Mouse (Mus musculus) layer of hippocampus, adult 2 months (tissue): ENCODE measurements around the gene Rnf151. TPM values are rescaled to one million over a fixed set of nuclear protein-coding genes. Genes with fewer than 3 reads are reported as not detected.

Experiments used
- DNase-seq, 2 experiments: peaks; one replicate each; pipeline ENCODE4 v3.0.0; 2022; ENCODE audit warnings: low spot score in 2 of 2
- H3K27ac ChIP-seq: fragments of 200-600 bp; 2 replicates; pipeline ENCODE4 v1.8.1; 2022
- H3K4me3 ChIP-seq: fragments of 200-600 bp; 2 replicates; pipeline ENCODE4 v1.8.1; 2022; ENCODE audit warnings: mild to moderate bottlenecking
- CTCF ChIP-seq: fragments of 200-600 bp; conservative IDR thresholded peaks from 2 replicates; pipeline ENCODE4 v1.8.1; 2022; ENCODE audit warnings: antibody characterized with exemption, mild to moderate bottlenecking, moderate library complexity
- total RNA-seq, 2 experiments: library from RNA; stranded (reverse); gene quantifications; 2 replicates each; pipeline ENCODE4 v1.2.3; 2021

Rnf151 gene
- total RNA-seq, 2 experiments from 2014 or later, result 0.56 TPM; not detected in 1

DNA sequence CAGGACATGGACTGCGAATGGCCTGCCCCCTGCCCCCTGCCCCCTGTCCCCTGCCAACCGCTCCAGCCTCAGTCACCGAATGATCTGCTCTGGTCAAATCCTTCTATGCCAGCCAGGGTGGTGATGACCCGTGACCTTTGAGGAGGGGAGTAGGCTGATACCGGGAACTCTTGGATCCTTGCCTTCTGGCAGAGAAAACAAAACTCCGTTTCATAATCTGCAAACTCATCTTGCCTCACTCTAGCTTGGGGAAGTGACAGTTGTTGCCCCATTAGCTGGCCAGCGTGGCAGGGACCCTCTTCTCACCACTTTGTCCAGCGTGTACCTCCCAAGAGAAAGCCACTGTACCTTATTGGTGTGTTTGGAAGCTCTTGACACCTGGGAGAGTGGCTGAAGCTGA, 24.4 kb upstream of the Rnf151 start:
- no peak for DNase-seq
- peak overlapping the region; percentile 18; the same call in 1 of the 2 replicates for H3K27ac ChIP-seq
- no peak overlapping the region for H3K4me3 ChIP-seq
- no peak for TF ChIP-seq CTCF

DNA sequence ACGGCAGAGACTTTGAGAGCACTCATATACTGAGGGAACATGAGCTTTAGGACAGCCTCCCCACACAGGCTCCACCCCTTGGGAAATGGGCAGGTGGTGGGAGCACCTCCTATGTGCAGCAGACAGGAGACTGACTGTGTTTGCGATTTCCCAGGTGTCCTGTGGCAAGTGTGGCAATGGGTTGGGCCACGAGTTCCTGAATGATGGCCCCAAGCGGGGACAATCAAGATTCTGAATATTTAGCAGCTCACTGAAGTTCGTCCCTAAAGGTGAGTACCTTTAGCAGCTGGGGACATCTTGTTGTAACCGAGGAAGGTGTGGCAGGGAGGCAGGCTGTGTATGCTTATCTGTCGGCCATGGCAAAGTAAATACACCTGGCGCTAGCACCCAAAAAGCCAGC, 22.1 kb upstream of the Rnf151 start:
- H3K4me3 ChIP-seq, result no peak overlapping the region
- no peak for TF ChIP-seq CTCF
- no peak overlapping the region for H3K27ac ChIP-seq
- no peak for DNase-seq

DNA sequence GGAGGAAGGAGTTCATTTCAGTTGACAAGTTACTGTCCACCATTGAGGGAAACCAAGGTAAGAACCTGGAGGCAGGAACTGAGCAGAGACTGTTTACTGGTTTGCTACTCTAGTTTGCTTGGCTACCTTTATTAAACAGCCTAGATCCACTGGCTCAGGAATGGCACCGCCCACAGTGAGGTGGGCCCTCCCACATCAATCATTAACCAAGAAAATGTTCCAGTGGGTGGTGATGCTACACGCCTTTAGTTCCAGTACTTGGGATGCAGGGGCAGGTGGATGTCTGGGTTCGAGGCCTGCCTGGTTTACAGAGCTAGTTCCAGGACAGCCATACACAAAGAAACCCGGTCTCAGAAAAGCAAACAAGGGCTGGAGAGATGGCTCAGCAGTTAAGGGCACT, 20.4 kb upstream of the Rnf151 start:
- TF ChIP-seq CTCF, result no peak
- Histone ChIP-seq H3K4me3 (no peak overlapping the region), H3K27ac (no peak overlapping the region)
- no peak for DNase-seq

- peak overlapping the region; percentile 86 for H3K4me3 ChIP-seq
- TF ChIP-seq CTCF, result no peak
- no peak for DNase-seq
- peak overlapping the region; percentile 82; the same call in 1 of the 2 replicates for H3K27ac ChIP-seq
Measured at GRCm38 (mm10) chr17:24737135-24737810, 19.4 kb upstream of the Rnf151 start.

DNA sequence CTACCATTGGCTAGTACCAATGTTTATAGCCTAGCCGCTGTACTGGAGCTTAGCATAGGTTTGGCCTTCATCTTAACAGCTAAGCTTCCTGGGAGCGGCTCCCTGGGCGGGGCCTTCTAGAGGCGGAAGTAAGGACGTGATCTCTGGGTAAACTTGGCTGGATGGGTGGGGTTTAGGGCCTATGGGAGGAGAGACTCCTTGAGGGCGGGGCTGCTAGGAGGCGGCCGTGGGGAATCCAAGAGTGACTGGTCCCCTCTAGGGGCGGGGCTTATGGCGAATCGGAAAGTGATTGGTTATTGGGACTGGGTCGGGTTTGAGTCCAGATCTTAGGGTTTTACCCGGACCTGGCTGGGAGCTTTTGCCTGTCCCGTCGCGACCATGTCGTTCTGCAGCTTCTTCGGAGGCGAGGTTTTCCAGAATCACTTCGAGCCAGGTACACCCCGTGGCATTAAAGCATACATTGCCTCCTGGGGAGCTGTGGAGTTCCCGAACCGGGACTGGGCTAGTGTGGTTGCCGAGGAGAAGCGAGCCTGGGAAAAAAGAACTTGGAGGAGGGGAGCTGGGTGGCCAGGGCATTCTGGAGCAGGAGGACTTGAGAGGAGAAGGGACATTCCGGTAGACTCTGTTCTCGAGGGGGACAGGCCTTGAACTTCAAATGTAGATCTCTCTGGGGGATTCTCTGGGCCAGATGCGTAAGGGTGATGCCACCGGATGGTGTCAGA, 18.6 kb upstream of the Rnf151 start, which contains the start of gene Msrb1:
TSS of gene Msrb1 (plus strand) at position 313 of the 722 bp plus-strand sequence.
- Histone ChIP-seq H3K4me3 (peak within 1 kb of the TSS; percentile 86), H3K27ac (peak within 1 kb of the TSS; percentile 82)
- TF ChIP-seq CTCF, result no peak
- peak; percentile 91 to 96 for DNase-seq

- H3K27ac ChIP-seq, result no peak overlapping the region
- no peak for TF ChIP-seq CTCF
- no peak for DNase-seq
- H3K4me3 ChIP-seq, result no peak overlapping the region
Measured at GRCm38 (mm10) chr17:24735446-24735845, 17.6 kb upstream of the Rnf151 start.

DNA sequence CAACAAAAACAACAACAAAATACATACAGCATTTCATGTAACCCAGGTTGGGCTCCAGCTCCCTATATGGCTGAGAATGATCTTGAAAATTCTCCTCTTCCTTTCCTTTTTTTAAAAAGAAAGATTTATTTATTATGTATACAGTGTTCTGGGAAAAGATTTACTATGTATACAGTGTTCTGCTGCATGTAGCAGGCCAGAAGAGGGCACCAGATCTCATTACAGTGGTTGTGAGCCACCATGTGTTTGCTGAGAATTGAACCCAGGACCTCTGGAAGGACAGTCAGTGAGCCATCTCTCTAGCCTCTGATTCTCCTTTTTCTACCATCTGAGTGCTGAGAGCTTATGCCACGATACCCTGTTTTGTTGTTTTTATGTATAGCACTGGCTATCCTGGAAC, 16.6 kb upstream of the Rnf151 start:
- peak; percentile 54 for TF ChIP-seq CTCF
- DNase-seq, result no peak
- Histone ChIP-seq H3K27ac (no peak overlapping the region), H3K4me3 (no peak overlapping the region)

DNA sequence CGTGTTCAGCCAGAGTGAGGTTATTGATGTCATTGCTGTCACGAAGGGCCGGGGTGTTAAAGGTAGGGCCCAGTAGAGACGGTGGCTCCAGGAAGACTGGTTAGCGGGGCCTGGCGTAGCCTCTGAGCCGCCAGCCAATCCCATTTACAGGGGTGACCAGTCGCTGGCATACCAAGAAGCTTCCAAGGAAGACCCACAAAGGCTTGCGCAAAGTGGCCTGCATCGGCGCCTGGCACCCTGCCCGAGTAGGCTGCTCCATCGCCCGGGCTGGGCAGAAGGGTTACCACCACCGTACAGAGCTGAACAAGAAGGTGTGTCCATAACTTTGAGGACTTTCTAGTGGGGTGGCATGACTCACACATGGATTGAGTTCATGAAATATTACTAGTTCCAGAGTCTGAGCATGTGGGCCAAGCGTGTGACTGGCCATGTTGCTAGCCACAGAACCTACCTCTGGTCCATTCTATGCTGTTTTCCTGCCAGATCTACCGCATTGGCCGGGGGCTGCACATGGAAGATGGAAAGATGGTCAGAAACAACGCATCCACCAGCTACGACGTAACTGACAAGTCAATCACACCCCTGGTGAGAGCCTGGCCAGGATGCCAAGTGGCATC, 15.7 kb upstream of the Rnf151 start:
- no peak for DNase-seq
- TF ChIP-seq CTCF, result no peak
- Histone ChIP-seq H3K4me3 (no peak overlapping the region), H3K27ac (no peak overlapping the region)

GRCm38 (mm10) chr17:24732233-24732935, 14.5 kb upstream of the Rnf151 start:
- DNase-seq, result no peak
- H3K27ac ChIP-seq, result no peak overlapping the region
- no peak overlapping the region for H3K4me3 ChIP-seq
- no peak for TF ChIP-seq CTCF

GRCm38 (mm10) chr17:24730787-24731186, 12.9 kb upstream of the Rnf151 start:
- Histone ChIP-seq H3K27ac (no peak overlapping the region), H3K4me3 (no peak overlapping the region)
- no peak for DNase-seq
- TF ChIP-seq CTCF, result no peak

- no peak overlapping the region for H3K4me3 ChIP-seq
Measured at GRCm38 (mm10) chr17:24729067-24729466, 11.2 kb upstream of the Rnf151 start.

GRCm38 (mm10) chr17:24728184-24728583, 10.3 kb upstream of the Rnf151 start:
- DNase-seq, result no peak
- TF ChIP-seq CTCF, result no peak
- H3K4me3 ChIP-seq, result no peak overlapping the region
- no peak overlapping the region for H3K27ac ChIP-seq

More at GRCm38 (mm10) chr17:24729067-24729466, 11.2 kb upstream of the Rnf151 start:
- H3K27ac ChIP-seq, result no peak overlapping the region
- TF ChIP-seq CTCF, result no peak
- DNase-seq, result no peak

- no peak for DNase-seq
- H3K27ac ChIP-seq, result no peak within 1 kb of the TSS
- H3K4me3 ChIP-seq, result no peak within 1 kb of the TSS
- no peak for TF ChIP-seq CTCF
Measured at GRCm38 (mm10) chr17:24727618-24728017, 9.8 kb upstream of the Rnf151 start, which contains the start of gene Rpl3l. Gene Rpl3l (plus strand): TSS chr17:24727820.
